Mouse (Mus musculus) kidney, postnatal 0 days (tissue): Measurements from ENCODE around the gene Glyctk. TPM values are rescaled to one million over a fixed set of nuclear protein-coding genes. Genes with fewer than 3 reads are reported as not detected.

Experiments
- ATAC-seq: fragments of 200-750 bp; cut with Nextera tagmentation; replicated peaks from 2 replicates; pipeline ENCODE4 v1.8.0; 2017; ENCODE audit warnings: low read depth, moderate number of reproducible peaks, moderate TSS enrichment, moderate library complexity; ENCODE audit not compliant: low FRiP score
- DNase-seq: peaks from one replicate; pipeline ENCODE4 v3.0.0-alpha.2; 2016; ENCODE audit warnings: low spot score
- H3K27ac ChIP-seq: fragments of 300-500 bp; sonication (generic); 2 replicates; pipeline ENCODE4 v1.5.1; 2014; ENCODE audit warnings: mild to moderate bottlenecking
- H3K27me3 ChIP-seq: fragments of 300-500 bp; sonication (generic); 2 replicates; pipeline ENCODE4 v1.6.1; 2014; ENCODE audit warnings: low read length, mixed read lengths; ENCODE audit not compliant: insufficient read depth
- H3K36me3 ChIP-seq: fragments of 300-500 bp; sonication (generic); 2 replicates; pipeline ENCODE4 v1.6.1; 2014; ENCODE audit warnings: low read length, mixed read lengths; ENCODE audit not compliant: insufficient read depth
- H3K4me1 ChIP-seq: fragments of 300-500 bp; sonication (generic); replicated peaks from 2 replicates; pipeline ENCODE4 v1.6.1; 2014; ENCODE audit warnings: antibody characterized with exemption, low read length, mixed read lengths; ENCODE audit not compliant: insufficient read depth
- H3K4me2 ChIP-seq: fragments of 300-500 bp; sonication (generic); 2 replicates; pipeline ENCODE4 v1.6.1; 2014; ENCODE audit warnings: mild to moderate bottlenecking, low read length, moderate library complexity, mixed read lengths
- H3K4me3 ChIP-seq: fragments of 300-500 bp; sonication (generic); replicated peaks from 2 replicates; pipeline ENCODE4 v1.5.1; 2014; ENCODE audit warnings: low read depth, low read length
- H3K9ac ChIP-seq: fragments of 300-500 bp; sonication (generic); 2 replicates; pipeline ENCODE4 v1.6.1; 2014; ENCODE audit warnings: low read depth, low read length
- H3K9me3 ChIP-seq: fragments of 300-500 bp; sonication (generic); replicated peaks from 2 replicates; pipeline ENCODE4 v1.6.1; 2016; ENCODE audit warnings: low read length, inconsistent platforms, mixed read lengths
- CTCF ChIP-seq: IDR thresholded peaks from 2 replicates; pipeline ENCODE4 v1.5.1; 2016; ENCODE audit warnings: antibody characterized with exemption, low read depth, mild to moderate bottlenecking, moderate library complexity
- WGBS: fragments of 180-500 bp; shearing (Covaris S2); extraction: QIAGEN DNeasy Blood & Tissue Kit; methylation state at CpG from one replicate; pipeline ENCODE4 v1.1.7; 2014; 5-methylcytosine and 5-hydroxymethylcytosine counted together
- polyA plus RNA-seq: library from polyadenylated mRNA; unstranded; fragments of >200 nt; fragmentation: Nextera tagmentation; extraction: Ambion mirVana; gene quantifications from 2 replicates; pipeline ENCODE4 v1.2.1, GENCODE M21; 2015

Gene Glyctk
- polyA plus RNA-seq, result 11.5 and 14.4 TPM in 2 replicates

DNA sequence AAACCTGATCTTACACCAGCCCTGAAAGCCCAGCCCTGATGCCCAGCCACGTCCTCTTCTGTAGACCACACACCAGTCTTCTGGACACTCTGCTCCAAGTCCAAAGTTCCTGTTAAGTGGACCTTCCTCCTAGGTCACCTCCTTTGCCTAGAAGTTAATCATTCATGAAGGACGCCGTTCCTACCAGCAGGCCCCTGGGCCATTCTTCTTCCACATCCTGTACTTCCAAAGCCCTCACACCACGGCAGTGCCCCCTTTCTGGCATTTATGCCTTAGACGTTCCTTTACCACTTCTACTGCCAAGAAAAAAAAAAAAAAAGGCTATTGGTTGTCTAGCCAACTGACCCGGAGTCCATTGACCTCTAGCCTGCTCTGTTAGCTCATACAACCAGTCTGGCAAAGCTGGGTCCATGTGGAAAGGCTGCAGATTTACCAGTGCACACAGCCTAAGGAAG is at the start of gene Glyctk:
Glyctk (minus strand) TSS at position 102 of the 455 bp plus-strand sequence.
- DNase-seq (peak; percentile 35), ATAC-seq (peak; percentile 65)
- peak within 1 kb of the TSS; percentile 77 for H3K27ac ChIP-seq

DNA sequence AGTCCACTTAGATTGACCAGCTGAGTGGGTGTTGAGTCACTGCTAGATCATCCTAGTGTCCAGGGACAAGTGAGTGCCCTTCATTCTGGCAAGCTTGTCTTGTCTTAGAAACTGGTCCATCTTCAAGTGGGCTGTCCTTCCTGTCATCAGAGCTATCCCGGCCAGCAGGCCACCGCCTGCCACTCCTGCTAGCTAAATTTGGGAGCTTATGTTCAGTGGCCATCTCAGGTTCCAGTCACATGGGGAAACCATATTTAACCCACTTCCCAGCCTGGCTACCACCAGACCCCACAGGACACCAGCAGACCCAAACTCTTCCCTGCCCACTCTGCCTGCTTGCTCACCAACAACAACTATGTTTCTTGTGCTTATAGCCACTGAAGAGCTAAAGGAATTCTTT is 48.6 kb upstream of the Glyctk start:
- WGBS, result 63% methylated on average over 2 of the region's 2 CpGs
- H3K9ac ChIP-seq, result no peak overlapping the region
- TF ChIP-seq CTCF, result no peak
- no peak for DNase-seq
- H3K36me3 ChIP-seq, result 0 out of 2 replicates have a peak, but pooled peaks cover 4% of the 10 kb centered on the region
- no peaks in the 10 kb centered on the region for H3K9me3 ChIP-seq
- H3K4me3 ChIP-seq, result no peak overlapping the region
- no peak for ATAC-seq
- no peak overlapping the region for H3K4me2 ChIP-seq
- no peaks in the 10 kb centered on the region for H3K27me3 ChIP-seq
- peaks cover 17% of the 10 kb centered on the region for H3K4me1 ChIP-seq
- H3K27ac ChIP-seq, result no peak overlapping the region

More for the DNA sequence above, at the start of gene Glyctk:
- 66% methylated on average over 6 of the region's 6 CpGs for WGBS
- no peaks in the 10 kb centered on the region; the same call in 1 of the 2 replicates for H3K4me1 ChIP-seq
- 0 out of 2 replicates have a peak within 1 kb of the TSS, but pooled peaks have one; percentile 40 for H3K9ac ChIP-seq
- peak within 1 kb of the TSS; percentile 27; the same call in 1 of the 2 replicates for H3K4me2 ChIP-seq
- TF ChIP-seq CTCF, result no peak
- no peaks in the 10 kb centered on the region for H3K9me3 ChIP-seq
- no peaks in the 10 kb centered on the region for H3K36me3 ChIP-seq
- H3K27me3 ChIP-seq, result no peaks in the 10 kb centered on the region
- no peak within 1 kb of the TSS for H3K4me3 ChIP-seq

DNA sequence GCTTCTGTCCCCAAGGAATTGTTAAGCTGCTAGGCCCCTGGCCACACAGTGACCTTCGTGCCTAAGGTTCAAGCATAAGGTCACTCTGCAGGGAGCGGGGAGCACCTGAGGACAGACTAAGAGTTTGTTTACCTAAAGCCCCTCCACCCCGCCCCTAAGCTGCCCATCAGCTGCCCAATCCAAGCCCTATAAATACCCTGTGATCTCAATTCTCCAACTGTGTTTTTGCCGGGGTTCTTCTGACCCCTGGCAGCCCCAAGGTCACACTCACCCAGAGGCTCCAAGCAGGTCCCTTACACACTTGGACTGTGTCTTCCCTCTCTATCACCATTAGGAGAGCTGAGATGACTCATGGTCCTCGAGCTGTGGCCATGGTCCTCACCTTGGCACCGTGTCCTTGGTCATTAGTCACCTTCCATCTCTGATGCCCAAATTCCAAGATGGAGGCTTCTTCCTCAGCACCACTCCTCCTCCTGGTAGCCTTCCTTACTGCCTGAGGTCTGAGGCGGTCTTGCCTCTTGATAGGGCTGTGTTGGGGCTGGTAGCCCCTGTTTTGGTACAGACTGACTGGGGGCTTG is 47.9 kb upstream of the Glyctk start:
- H3K36me3 ChIP-seq, result 0 out of 2 replicates have a peak, but pooled peaks cover 4% of the 10 kb centered on the region
- no peaks in the 10 kb centered on the region for H3K27me3 ChIP-seq
- H3K27ac ChIP-seq, result no peak overlapping the region
- H3K4me3 ChIP-seq, result no peak overlapping the region
- 69% methylated on average over 7 of the region's 7 CpGs for WGBS
- no peak for TF ChIP-seq CTCF
- H3K9me3 ChIP-seq, result no peaks in the 10 kb centered on the region
- no peak overlapping the region for H3K9ac ChIP-seq
- no peak overlapping the region for H3K4me2 ChIP-seq
- no peak for DNase-seq
- ATAC-seq, result no peak
- peaks cover 15% of the 10 kb centered on the region for H3K4me1 ChIP-seq

DNA sequence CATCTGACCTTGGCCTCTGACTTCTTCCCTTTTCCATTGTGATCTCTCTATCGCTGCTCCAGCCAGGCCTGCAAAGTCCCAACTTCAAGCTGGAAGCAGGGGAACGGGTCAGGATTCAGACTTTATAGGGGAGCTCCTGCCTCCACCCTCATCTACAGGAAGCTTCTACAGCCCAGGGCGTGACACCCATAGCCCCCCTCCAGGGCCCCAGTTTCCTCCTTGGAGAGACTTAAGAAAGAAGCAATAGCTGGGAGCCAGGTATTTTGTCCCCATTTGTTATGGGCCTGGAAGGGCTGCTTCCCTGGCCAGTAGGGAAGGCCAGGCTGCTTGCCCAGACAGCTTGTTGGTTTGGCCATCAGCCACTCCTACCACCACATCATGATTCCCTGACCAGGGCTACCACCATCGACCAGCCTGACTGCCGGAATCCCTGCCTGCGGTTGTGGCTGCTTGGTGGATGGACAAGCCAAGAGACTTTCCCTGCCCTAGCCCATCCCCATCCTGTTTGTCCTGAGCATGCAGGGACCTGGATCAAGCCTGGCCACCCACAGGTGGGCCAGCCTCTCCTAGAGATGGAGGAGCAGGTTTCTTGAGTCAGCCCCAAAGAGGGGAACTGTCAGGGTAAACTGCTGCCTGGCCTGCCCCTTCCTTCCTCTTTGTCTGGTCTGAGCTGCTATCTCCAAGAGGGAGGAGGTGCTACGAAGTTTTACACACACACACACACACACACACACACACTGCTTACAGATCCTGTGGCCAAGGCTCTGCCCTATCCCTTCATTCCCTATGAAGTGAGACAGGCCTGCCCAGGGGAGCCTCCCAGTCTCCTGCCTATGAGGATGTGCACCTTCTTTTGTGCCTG is 46.3 kb upstream of the Glyctk start:
- Histone ChIP-seq H3K4me3 (peak overlapping the region; percentile 57; the same call in 1 of the 2 replicates), H3K36me3 (no peaks in the 10 kb centered on the region), H3K27me3 (no peaks in the 10 kb centered on the region), H3K9me3 (no peaks in the 10 kb centered on the region), H3K4me1 (peaks cover 18% of the 10 kb centered on the region), H3K9ac (no peak overlapping the region), H3K4me2 (peak overlapping the region; percentile 62), H3K27ac (no peak overlapping the region)
- ATAC-seq (no peak), DNase-seq (no peak)
- WGBS, result 48% methylated on average over 7 of the region's 7 CpGs
- no peak for TF ChIP-seq CTCF

DNA sequence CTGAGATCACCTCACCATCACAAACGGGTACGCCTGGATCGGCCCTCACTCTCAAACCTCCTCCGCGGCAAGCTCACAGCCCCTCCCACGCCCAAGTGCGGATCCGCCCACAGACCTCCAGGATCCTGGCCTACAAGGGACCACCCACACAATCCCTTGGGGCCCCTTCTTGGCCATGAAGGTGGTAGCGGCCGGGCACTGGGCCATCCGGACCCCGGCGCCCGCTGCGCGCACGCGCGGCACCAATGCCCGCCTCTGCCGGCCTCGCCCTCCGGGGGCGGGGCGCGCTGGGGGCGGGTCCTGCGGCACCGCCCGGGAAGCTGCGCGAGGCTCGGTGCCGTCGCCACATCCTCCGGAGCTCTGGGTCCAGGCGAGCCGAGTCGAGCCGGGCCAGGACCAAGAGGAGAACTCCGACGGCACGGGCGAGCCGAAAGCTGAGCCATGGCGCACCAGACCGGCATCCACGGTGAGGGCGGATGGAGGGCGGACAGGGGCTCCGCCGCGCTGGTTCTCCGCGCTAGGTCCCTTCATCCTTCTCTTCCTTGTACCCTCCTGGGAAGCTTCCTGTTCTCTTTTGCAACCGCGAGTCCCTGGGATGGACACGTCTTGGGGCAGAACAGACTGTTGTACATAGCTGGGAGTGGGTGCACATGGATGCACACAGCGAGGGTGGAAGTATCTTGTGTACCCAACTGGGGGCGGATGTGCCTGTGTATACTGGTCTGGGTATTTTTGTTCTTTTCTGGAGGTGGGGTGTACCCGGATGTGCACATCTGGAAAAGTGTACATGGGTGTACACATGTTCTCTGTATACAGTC is 45.1 kb upstream of the Glyctk start, which contains the start of gene Twf2:
Twf2 (plus strand) TSS at position 290 of the 818 bp plus-strand sequence.
- Histone ChIP-seq H3K9ac (peak within 1 kb of the TSS; percentile 65), H3K4me1 (peaks cover 26% of the 10 kb centered on the region), H3K27ac (peak within 1 kb of the TSS; percentile 62), H3K4me3 (peak within 1 kb of the TSS; percentile 57), H3K9me3 (no peaks in the 10 kb centered on the region), H3K4me2 (peak within 1 kb of the TSS; percentile 62), H3K36me3 (no peaks in the 10 kb centered on the region), H3K27me3 (no peaks in the 10 kb centered on the region)
- TF ChIP-seq CTCF, result no peak
- DNase-seq, result peak; percentile 94
- peak; percentile 90 for ATAC-seq
- 1% methylated on average over 60 of the region's 61 CpGs for WGBS
